Mouse (Mus musculus) spleen, postnatal 14 days (tissue): Measurements from ENCODE around the gene Olfm1.

ENCODE experiments used
- DNase-seq, 2 experiments: peaks; one replicate each; pipeline ENCODE4 v3.0.0; 2021 to 2022; ENCODE audit warnings: low spot score in 2 of 2

Gene Olfm1

GRCm38 (mm10) chr2:28204677-28205466, 12.1 kb downstream of the Olfm1 start:
- no peak for DNase-seq

DNA sequence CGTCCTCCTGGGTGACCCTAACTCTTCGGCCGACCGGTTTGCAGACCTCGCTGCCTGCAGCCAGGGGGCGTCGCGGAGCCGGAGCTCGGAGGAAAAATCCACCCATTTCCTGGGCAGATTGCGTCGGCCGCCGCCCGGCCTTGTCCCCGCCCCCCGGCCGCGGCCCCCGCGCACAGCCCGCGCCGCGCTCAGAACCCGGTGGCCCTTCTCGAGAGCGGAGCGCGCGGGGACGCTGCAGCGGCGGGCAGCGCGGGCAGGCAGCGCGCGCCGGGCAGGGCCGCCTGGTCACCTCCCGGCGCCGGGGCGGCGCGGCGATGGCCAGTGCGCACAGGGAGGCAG, 12.6 kb downstream of the Olfm1 start:
- DNase-seq, result peak; percentile 16 to 37

GRCm38 (mm10) chr2:28205870-28206421, 13.2 kb downstream of the Olfm1 start:
- no peak for DNase-seq

DNA sequence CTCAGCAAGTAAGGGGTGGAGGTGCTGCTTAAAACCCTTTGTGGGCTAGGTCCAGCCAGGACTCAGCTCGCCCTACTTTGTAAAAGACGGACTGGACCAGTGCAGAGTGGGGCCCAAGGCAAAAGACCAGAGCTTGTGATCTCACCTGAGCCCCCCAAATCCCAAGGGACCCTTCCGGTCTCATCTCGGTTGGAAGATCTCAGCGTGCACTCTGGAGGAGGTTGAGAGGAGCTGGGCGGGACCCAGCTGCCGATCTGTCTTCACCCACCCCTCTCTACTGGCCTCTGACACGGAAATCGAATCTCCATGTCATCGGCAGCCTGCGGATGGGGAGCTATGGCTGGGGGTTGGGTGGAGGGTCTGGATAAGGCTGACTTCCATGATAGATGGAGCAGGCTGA, 13.7 kb downstream of the Olfm1 start:
- DNase-seq, result no peak

- DNase-seq, result no peak
Measured at GRCm38 (mm10) chr2:28207200-28207750, 14.5 kb downstream of the Olfm1 start.

GRCm38 (mm10) chr2:28208130-28208745, 15.4 kb downstream of the Olfm1 start:
- DNase-seq, result no peak

DNA sequence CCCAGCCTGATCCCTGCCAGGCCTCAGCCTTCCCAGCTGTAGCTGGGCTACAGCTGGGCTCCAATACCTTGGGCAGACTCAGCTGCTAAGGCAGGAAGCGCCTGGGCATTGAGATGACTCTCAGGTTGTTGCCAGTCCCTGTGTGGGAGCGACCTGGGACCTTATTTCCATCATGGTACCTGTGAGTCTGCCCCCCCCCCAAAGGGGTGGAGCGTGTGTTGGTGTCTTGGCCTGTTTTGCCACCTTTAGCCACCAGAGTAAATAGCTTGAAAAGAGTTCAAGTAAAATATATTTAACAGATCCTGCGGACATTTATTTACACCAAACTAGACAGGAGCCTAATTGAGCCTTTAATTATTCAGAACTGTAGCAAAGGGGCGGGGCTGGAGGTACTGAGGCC, 16.4 kb downstream of the Olfm1 start:
- DNase-seq, result no peak

DNA sequence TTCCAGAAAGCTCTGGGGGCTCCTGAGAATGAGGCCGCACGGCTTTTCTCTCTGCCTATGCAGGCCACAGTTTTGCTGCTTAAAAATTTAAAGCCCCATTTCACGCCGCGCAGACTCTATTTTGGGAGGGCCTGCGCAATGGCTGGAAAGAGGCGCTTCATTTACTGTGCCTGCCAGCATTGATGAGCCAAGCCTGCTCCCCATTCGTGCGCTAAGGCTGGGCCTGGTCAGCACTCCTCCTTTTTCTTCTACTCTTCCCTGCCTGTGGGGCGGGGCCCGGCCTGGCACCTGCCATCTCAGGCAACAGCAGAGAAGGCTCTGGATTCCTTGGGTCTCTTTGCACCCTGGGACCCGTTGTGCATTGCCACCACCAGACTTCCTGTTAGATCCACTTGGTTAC, 16.9 kb downstream of the Olfm1 start:
- no peak for DNase-seq

- DNase-seq, result no peak
Measured at GRCm38 (mm10) chr2:28210273-28210672, 17.5 kb downstream of the Olfm1 start.

GRCm38 (mm10) chr2:28211531-28212281, 18.9 kb downstream of the Olfm1 start:
- no peak for DNase-seq

DNA sequence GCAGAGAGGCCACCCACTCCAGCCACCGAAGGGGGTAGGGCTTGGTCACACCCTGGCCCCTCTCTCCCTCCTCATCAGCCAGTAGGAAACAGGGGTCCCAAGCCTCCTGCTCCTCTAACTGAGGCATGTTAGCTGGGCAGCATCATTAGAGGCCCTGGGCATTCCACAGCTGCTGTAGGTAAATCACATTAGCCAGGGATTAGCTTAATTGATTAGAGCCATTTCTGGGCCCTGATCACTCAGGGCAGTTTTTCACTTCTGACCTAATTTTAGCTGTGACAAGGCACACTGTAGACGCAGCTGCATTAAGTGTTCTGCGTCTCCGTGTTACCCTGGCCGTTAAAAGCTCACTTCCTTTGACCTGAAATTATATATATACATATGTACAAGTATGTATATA, 20.1 kb downstream of the Olfm1 start:
- DNase-seq, result no peak

DNA sequence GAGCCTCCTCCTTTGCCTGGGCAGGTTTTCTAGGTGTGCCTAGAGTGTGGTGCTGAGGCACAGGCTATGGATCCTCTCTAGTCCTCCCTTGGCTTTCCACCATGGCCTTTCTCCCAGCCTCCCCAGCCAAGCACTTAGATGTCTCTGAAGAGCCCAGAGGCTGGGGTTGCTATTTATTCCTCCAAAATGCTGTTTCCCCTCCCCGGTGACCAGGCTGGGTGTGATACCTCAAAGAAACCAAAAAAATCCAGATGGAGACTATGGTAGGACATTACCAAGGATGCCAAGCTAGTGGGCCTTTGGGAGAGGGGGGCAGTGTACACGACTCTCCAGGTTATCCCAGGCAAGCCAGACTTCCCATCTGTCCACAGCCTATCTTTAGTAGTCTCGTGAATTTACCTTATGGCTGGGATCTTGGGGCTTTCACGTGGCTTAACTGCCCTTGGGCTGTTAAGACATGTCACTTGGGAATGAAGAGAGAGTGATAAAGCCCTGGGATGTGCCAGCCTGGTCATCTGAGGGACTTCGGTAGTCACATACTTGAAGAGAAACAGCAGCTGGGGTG, 23.5 kb downstream of the Olfm1 start:
- DNase-seq, result no peak

DNA sequence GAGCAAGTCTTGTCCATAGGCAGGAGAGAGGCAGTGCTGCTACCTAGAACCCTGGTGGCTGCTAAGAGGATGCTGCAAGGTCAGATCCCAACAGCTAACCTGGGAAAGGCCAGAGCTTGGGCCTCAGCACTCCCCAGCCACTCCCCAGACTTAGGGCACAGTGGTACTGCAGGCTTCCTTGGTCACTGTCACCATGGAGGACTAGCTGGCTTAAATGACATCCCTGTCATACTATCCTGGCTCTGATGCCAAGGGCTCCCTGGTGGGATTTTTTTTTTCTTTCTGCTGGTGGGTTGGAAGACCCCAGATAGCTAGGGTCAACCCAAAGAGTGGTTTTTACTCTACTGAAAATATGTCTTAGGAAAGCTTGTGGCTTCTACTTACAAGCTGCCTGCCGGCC, 25.0 kb downstream of the Olfm1 start:
- no peak for DNase-seq

DNA sequence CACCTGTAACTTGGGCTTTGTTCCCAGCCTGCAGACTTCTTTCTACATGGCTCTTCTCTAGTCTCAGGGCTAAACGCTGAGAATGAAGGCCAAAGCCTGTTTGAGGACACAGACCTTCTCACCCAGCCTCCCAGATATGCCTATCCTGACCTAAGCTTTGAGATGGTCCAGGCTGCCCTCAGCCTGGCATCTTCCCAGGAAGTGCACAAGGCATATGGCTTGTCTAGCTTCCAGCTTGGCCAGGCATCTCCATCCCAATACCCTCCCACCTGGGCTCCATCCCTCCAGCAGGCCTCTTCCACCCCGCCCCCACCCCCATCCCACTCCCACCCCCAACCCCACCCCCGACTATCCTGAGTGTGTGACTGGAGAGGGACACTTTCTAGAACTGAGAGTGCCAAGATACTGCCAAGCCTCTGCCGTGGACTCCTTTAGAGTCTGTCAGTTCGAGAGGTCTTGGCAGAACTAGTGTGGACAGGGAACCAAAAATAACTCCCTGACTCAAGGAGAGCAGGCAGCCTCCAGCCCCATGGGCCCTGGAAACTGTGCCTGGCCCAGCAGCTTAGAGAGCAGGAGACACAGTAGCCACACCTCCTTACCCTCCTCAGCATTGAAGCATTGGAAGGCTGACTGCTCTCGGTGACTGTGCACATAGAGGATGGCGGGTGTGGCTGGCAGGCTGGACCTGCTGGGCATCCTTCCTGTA, 26.0 kb downstream of the Olfm1 start:
- DNase-seq, result no peak

DNA sequence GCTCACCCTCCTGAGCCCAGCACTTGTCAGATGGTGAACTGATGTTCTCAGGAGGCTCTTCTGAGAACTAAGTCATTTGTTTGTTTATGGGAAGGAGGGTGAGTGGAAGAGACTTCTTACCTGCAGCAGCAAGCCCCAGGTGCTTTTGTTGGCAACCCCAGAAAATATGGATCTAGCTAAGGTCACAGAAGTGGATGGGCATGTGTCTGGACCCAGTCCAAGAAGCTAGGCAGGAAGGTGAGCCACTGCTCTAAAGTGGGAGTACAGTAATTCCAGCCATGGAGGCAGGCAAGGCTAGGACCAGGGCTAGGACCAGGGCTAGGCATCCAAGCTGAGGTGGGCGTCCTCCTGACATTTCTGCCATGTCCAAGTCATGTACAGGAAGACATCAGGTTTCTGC, 26.8 kb downstream of the Olfm1 start:
- DNase-seq, result no peak

- DNase-seq, result no peak
Measured at GRCm38 (mm10) chr2:28221803-28222202, 29.0 kb downstream of the Olfm1 start.

DNA sequence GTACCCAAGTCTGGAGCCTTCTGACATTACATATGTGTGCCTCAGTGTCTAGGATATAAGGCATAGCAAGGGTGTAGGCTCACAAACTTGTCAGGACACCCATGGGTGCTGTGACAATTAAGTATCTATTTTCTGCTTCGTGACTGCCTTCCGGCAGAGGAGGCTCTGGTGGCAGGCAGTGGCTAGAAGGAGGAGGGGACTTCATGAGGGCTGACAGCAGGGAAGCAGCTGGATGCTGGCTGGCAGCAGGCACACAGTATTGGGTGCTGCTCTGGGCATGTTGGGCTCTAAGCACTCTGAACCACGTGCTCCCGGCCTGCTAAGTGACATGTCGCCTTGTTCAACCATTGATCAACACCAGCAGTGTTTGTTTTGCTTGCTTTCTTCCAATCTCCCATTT, 32.0 kb downstream of the Olfm1 start:
- no peak for DNase-seq

DNA sequence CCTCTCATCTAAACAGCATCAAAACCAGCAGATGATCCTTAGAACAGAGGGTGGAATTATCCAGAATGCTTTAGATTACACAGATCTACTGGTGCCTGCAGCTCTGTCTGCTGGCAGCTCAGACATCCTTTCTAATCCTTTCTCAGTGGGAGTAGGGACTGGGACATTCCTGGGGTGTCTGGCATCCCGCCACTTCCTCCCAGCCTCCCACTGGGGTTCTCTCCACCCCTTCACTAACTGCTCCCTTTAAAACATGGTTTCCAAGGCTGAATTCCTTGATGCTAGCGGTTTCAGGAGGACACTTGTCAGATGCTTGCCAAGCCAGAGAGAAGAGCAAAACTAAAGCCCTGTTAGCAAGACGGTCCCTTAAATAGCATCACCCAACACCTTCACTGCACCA, 33.1 kb downstream of the Olfm1 start:
- no peak for DNase-seq

DNA sequence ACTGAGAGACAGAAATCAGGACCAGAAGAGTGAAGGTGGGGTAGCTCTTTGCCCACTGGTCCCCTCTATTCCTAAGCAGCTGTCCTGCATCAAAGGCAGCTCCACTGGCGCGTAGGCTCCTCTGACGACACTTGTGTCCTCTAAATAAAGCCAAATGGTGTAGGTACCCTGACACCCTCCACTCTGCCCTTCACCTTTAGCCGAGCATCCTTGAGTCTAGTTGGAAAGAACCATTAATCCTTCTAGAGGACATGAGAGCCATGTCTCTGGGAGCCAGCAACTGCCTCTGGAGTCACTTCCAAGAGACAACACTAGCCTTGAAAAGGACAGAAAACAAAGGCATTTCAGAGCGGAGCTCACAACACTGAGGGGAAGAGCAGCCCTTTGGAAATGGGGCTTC, 34.2 kb downstream of the Olfm1 start:
- no peak for DNase-seq

DNA sequence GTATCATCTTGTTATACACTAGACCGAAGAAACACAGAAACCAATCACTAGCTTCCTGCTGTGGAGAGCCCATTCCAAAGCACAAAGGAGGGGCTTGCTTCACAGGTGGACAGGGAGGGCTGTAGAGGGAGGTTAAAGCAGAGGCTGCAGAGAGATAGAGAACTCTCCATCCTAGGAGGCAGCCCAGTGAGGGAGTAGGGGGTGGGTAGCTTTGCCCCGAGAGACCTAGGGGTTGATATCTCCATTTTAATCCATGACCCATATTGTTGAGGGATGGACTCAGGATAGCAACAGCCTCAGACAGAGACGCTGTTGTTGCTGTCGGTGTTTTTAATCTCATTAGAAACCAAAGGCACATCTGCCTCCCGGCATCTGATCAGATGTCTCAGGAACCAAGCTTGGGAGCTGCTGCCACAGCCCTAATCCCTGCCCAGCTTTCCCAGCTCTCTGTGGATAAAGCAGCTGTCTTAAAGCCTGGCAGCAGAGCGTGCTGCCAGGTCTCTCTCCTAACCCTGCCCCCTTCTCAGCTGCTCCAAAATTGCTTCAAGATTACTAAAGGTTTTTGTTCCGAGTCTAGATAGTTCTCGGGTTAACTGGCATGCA, 34.9 kb downstream of the Olfm1 start:
- no peak for DNase-seq

GRCm38 (mm10) chr2:28228364-28228763, 35.6 kb downstream of the Olfm1 start:
- DNase-seq, result no peak
